Mouse (Mus musculus): ENCODE measurements around the gene Phf19.

DNA sequence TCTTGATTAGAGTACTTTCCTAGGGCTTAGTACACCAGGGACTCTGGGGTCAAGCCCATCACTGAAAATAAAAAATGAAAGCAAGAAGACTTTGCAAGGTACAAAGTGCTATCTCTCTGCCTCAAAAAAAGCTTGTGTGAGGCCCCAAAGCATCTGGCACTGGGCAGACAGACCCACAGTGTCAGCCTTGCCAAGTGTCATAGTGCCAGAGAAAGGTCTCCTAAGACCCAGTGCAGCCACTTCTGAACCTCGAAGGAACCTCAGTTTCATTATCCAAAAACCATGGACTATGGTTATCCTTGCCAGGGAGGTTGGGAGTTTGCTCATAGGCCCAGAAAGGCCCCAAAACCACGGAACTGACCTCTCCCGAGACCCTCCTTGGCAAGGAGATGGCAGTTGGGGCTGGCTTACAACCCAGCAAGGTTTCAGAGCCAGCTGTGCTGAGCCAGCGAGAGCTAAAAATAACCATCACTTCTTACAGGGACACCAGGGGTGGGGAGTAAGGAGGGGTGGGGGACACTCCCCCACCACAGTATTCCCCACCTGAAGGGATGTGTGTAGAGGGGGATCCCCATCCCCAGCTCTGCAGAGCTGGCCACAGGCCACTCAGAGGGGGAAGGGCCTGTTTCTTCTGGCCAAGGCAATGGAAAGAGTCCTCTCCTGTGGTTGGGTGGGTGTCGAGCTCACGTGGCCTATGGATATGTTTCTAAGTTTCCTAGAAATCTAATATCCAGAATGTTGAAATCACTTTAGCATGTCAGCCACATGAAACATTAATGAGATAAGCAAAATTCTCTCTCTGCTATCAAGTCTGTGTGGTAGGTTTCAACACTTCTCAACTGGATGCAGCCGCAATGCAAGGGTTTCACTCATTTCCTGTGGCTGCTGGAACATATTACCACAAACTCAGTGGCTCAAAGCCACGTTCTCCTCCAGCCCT is 24.7 kb upstream of the Phf19 start:
- TF ChIP-seq POLR2A (IDR thresholded peaks at IDR 0.05; ENCODE audit: borderline replicate concordance, insufficient read depth, low read length) (no peak), CTCF (IDR thresholded peaks at IDR 0.05; ENCODE audit: borderline replicate concordance, insufficient read depth, low read depth, low read length) (no peak)

Data from cerebellum, adult 2 months (tissue).